Mouse (Mus musculus) monocyte, adult 5-6 weeks (primary cell): ENCODE results near the gene Safb. TPM values are rescaled to one million over a fixed set of nuclear protein-coding genes. Genes with fewer than 3 reads are reported as not detected.
"Not testable (repeated sequence)": the region's sequence is repeated elsewhere in the genome, so short reads cannot be mapped to it uniquely, and the experiment has no call there.

Experiments used
- ATAC-seq: fragments of 153-309, 156-312 bp; replicated peaks from 2 replicates; pipeline ENCODE4 v1.8.0; 2017; ENCODE audit warnings: mild to moderate bottlenecking; ENCODE audit not compliant: low TSS enrichment, insufficient number of reproducible peaks, severe bottlenecking, poor library complexity, low FRiP score
- total RNA-seq: library from RNA; stranded (forward); fragments of 200-1000, 200-491, 200-594 nt; gene quantifications from 3 replicates; pipeline ENCODE4 v1.2.3, GENCODE M21; 2017

Gene Safb
- total RNA-seq, 1 experiment from 2014 or later: 173 TPM

- ATAC-seq: no peak
Measured at GRCm38 (mm10) chr17:56604422-56604821, 19.8 kb downstream of the Safb start.

GRCm38 (mm10) chr17:56605431-56605830 is 20.8 kb downstream of the Safb start:
- ATAC-seq: no peak

DNA sequence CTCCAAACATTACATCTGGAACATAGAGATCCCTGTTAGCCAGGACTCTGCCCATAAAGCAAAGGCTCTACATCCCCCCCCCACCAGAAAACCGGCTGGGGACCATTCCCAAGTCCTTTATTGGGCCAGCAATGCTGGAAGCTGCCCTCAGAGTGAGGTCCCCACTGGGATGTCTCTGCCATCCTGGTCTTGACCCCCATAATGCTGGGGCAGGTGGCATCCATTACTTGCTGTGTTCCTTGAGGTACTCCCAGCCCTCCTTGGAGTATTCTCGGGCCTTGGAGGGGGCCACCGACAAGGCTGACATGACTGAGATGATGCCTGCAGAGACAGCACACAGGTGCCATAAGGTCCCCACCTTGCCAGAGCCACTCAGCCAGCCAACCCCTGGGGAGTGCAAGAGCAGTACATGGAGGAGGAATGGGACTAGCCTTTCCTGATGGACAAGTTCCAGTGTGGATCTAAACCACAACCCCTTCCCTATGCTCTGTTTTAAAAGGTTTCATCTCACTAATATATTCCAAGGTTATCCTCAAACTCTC is 23.0 kb downstream of the Safb start:
- no peak for ATAC-seq

DNA sequence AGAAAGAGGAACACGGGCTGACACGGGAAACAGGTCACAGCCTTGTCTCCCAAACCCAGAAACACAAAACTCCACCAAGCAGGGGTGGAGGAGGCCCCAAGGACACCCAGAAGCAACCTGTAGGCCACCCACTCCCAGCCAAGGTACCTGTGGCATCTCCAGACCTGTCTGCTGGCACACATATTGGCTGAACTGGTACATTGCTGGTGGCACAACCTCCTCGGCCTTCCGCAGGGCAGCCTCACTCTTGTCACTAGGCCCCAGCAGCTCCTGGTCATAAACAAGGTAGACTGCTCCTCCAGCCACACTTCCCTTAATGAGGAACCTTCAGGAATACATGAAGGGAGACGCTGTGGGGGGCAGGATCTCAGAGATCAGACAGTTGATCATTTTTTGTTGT is 24.1 kb downstream of the Safb start:
- ATAC-seq: no peak

DNA sequence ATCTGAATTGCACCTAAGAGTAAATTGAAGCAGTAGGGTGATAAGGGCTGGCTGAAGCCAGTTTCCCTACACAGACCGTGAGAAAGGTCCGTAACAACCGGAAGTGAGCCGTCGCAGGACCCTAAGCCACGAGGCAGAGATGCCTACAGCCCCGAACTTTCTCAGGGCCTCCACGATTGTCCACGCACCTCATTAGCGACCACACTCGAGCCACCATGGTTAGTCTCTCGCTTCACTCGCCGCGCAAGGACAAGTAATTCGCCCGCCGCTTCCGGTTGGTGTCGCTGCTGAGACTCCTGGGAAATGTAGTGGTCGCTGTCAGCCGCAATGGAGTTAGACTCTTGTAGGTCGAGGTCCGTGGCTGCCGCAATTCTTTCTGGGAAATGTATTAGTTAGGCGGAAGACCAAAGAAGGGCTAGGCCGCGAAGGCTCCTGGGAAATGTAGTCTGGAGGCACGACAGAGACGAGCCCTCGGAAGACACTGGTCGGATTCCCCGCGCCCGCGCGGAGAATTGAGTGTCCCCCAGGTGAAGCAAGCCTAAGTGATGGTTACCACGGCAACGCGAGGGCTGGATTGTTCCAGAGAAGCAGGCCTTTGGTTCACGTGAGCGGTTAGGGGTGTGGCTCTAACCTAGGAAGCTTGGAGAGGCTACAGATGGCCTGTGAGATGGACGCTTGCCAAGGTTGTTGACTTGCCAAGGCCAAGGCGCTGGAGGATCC is 25.0 kb downstream of the Safb start, which contains the start of gene 2410015M20Rik:
2410015M20Rik (minus strand) TSS at position 320 of the 720 bp plus-strand sequence.
- peak; percentile 81 for ATAC-seq

DNA sequence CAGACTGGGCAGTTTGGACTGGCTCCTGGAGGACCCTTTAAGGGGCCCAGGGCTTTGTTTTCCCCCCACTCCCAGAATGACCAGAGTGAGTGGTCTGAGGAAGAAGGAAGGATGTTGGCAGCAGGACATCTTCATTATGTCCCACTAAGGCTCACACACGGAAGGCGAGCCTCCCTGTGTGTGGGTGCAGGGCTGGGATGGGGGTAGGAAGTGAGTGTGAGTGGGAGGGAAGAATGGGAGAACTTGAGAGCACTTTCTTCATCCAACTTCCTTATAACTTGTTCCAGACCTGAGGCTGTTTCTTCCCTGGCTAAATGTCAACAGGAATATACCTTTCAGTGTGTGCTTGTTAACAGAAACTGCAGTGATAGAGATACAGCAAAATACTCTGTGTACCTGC is 26.7 kb downstream of the Safb start:
- ATAC-seq: no peak

GRCm38 (mm10) chr17:56611861-56612564 is 27.4 kb downstream of the Safb start:
- no peak for ATAC-seq

DNA sequence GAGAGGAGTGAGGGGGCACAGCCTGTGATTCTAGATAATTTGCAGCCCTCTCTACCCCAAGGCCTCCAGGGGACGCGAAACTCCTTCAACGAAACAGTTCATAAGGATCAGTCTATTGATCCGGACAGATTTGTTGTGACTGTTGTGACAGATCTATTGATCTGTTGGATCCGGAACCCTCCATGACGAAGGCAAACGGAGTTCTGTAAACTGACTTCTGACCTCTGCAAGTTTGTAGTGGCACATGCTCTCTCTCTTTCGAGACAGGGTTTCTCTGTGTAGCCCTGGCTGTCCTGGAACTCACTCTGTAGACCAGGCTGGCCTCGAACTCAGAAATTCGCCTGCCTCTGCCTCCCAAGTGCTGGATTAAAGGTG is 27.9 kb downstream of the Safb start:
- not testable (repeated sequence) for ATAC-seq

- ATAC-seq: peak; percentile 75
Measured at GRCm38 (mm10) chr17:56613236-56613844, 28.7 kb downstream of the Safb start, which contains the start of gene Rpl36. Gene Rpl36 (plus strand): TSS chr17:56613416.

- ATAC-seq: not testable (repeated sequence)
Measured at GRCm38 (mm10) chr17:56613893-56614292, 29.3 kb downstream of the Safb start.

- no peak for ATAC-seq
Measured at GRCm38 (mm10) chr17:56614391-56615135, 29.9 kb downstream of the Safb start.

DNA sequence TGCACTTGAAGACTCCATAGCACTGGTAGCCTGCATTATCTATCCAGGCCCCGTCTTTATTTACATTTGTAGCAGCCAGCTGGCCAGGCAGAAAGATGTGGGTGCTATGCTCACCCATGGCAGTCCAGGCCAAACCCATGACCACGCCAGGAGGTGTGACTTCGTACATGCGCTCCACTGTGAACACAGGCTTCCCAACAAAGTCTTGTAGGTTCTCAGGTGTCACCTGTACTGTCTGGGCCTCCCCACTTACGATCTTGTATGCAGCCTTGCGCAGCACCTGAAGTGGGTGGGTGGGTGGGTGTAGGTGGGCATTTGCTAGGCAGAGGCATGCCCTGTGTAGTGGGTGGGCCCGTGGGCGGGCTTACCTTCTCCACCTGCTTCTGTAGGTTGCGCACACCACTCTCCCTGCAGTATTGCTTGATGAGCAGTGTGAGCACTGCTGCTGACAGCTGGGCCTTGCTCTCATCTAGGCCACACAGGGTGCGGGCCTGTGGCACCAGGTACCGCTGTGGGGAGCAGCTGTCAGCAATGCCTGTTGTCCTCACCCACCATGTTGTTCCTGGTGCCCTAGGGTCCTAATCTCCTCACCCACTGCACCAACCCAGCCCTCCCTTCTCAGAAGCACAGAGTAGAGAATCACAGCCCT is 30.6 kb downstream of the Safb start:
- no peak for ATAC-seq

DNA sequence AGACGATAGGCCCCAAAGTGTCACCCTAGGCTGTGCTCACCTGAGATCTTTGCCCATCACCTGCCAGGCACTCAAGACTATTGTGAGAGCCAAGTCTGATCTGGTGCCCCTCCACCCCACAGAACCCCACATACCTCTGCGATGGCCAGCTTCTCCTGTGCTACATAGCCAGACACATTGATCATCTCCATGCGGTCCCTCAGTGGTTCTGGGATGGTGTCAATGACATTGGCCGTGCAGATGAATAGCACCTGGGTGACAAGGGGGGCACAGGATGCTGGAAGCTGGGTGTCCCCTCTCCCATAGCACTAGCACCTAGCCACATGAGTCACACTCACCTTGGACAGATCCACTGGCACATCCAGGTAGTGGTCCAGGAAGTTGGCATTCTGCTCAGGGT is 31.2 kb downstream of the Safb start:
- ATAC-seq: no peak

GRCm38 (mm10) chr17:56616725-56617124 is 32.1 kb downstream of the Safb start:
- ATAC-seq: no peak

DNA sequence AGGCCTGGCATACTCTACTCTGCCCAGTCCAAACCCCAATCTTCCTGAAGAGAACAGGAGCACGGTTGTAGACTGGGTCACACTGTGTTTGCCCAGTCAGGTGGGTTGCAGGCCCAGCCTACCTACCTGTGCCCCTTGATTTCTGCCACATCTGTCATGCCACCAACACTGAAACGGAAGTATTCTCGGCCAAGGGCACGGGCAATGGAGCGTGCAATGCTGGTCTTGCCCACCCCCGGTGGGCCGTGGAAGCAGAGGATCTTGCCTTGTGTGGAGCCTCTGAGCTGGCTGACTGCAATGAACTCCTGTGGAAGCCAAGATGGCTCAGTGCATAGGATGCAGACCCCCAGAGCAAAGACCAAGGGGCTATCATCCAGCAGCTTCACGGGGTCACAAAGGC is 33.0 kb downstream of the Safb start:
- no peak for ATAC-seq

DNA sequence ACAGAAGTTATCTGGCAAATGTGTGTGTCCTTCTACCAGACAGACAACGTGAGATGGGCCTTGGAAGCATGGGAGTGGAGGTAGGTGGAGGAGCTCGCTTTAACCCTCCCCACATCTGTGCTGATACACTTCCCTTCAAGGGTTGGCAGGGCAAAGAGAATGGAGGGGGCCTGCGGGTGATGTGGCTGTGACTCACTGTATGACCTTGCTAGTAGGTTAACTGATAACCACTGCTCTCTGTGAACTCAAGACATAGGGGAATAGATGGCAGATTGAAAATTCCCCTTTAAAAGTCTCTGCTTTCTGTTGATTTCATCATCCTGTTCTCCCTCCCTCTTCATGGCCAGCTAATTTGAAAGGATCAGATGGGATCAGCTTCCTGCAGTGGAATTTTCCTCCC is 40.9 kb downstream of the Safb start:
- ATAC-seq: no peak

DNA sequence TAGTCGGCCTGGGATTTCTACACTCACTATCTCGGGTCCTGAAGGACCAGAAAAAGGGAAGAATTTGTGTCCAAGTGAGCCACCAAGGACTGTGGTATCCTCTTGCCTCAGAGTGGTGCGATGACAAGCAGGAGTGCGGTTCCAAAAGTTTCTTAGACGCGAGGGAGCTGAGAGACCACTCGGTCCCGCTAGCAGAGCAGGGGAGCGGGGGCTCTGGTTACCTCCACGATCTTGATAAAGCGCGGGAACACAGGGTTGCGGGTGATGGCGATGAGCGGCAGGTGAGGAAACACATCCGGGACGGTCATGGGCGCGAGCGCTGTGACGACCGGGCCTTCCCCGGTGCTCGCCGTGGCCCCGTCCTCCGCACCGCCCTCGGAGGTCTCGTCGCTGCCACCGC is 41.6 kb downstream of the Safb start:
- no peak for ATAC-seq

DNA sequence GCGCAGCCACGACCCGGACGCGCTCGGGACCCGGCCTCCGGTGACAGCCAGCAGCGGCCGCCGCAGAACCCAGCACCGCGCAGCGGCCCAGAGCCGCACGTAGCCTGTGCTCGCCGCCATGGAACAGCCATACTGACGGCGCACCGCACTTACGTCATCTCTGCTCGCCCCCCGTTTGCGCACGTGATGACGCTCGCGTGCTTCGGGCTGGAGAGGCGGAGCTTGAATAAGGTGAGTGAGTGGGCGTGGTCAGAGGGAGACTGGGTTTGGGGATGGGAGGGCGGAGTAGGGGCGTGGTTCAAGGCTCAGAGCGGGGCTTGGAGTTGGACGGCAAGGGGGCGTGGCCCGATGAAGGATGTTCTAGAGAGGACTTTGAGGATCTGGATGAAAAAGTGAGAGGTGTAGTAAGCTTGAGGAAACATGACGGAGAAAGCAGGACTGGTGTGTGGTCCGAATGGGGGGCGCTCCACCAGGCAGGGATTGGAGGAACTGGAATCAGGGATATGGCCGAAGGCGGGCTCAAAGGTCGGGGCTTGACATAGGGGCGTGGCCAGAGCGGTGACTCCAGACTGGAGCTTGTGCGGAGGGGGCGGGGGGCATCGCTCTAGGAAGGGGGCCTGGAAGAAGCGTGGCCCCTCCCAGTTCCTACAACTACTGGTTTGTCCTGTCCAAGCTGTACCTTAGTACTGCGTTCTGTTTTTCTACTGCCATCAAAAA is 42.3 kb downstream of the Safb start, which contains the start of gene Lonp1:
Lonp1 (minus strand) TSS at position 134 of the 717 bp plus-strand sequence.
- peak; percentile 91 for ATAC-seq
